Mouse (Mus musculus) megakaryocyte progenitor cell, adult 5-6 weeks (primary cell): ENCODE measurements around the gene A730071L15Rik. TPM values are rescaled to one million over a fixed set of nuclear protein-coding genes. Genes with fewer than 3 reads are reported as not detected.

ENCODE experiments used
- total RNA-seq, 2 experiments: library from RNA; stranded (forward) in 1 of 2; stranded (reverse) in 1 of 2; fragments of 157-497, 149-512 nt in 1 of 2; fragments of 200-1000 nt in 1 of 2; gene quantifications; 2 replicates each; pipeline versions ENCODE4 v1.2.3 to v1.2.4; 2015 to 2017

A730071L15Rik gene
- total RNA-seq, 2 experiments from 2014 or later = 0.67 to 1.7 TPM

Other genes with a start within 250 kb of the A730071L15Rik start
- gene Gck, start 249.9 kb upstream of the A730071L15Rik start, total RNA-seq (2015) = not detected in 2 replicates
- not detected in 2 replicates for gene Gck, start 249.9 kb upstream of the A730071L15Rik start, total RNA-seq (2017)
- gene Ykt6, start 244.3 kb upstream of the A730071L15Rik start, total RNA-seq (2015) = 17.4 and 18.2 TPM in 2 replicates
- gene Ykt6, start 244.3 kb upstream of the A730071L15Rik start, total RNA-seq (2017) = 44.4 and 48.7 TPM in 2 replicates
- 1.2 and 1.8 TPM in 2 replicates for gene Camk2b, start 133.7 kb upstream of the A730071L15Rik start, total RNA-seq (2015)
- 0.83 and 1.7 TPM in 2 replicates for gene Camk2b, start 133.7 kb upstream of the A730071L15Rik start, total RNA-seq (2017)
- 15.6 and 22.7 TPM in 2 replicates for gene Nudcd3, start 386 bp downstream of the A730071L15Rik start, total RNA-seq (2015)
- gene Nudcd3, start 386 bp downstream of the A730071L15Rik start, total RNA-seq (2017) = 33.4 and 36.9 TPM in 2 replicates
- gene Npc1l1, start 30.1 kb downstream of the A730071L15Rik start, total RNA-seq (2015) = not detected in 2 replicates
- not detected in 2 replicates for gene Npc1l1, start 30.1 kb downstream of the A730071L15Rik start, total RNA-seq (2017)
- 34.7 and 44.6 TPM in 2 replicates for gene Ddx56, start 67.7 kb downstream of the A730071L15Rik start, total RNA-seq (2015)
- gene Ddx56, start 67.7 kb downstream of the A730071L15Rik start, total RNA-seq (2017) = 44.6 and 51.4 TPM in 2 replicates
- gene Tmed4, start 74.8 kb downstream of the A730071L15Rik start, total RNA-seq (2015) = 54.5 and 60.0 TPM in 2 replicates
- gene Tmed4, start 74.8 kb downstream of the A730071L15Rik start, total RNA-seq (2017) = 54.8 and 63.7 TPM in 2 replicates
- gene Ogdh, start 91.6 kb downstream of the A730071L15Rik start, total RNA-seq (2015) = 110 and 113 TPM in 2 replicates
- 84.7 and 91.1 TPM in 2 replicates for gene Ogdh, start 91.6 kb downstream of the A730071L15Rik start, total RNA-seq (2017)
- gene Zmiz2, start 189.0 kb downstream of the A730071L15Rik start, total RNA-seq (2015) = 40.9 and 42.0 TPM in 2 replicates
- 8.2 and 11.9 TPM in 2 replicates for gene Zmiz2, start 189.0 kb downstream of the A730071L15Rik start, total RNA-seq (2017)
- 5,512 and 5,729 TPM in 2 replicates for gene Ppia, start 215.4 kb downstream of the A730071L15Rik start, total RNA-seq (2015)
- 1,825 and 2,581 TPM in 2 replicates for gene Ppia, start 215.4 kb downstream of the A730071L15Rik start, total RNA-seq (2017)
- 174 and 176 TPM in 2 replicates for gene H2afv, start 244.4 kb downstream of the A730071L15Rik start, total RNA-seq (2015)
- 134 and 144 TPM in 2 replicates for gene H2afv, start 244.4 kb downstream of the A730071L15Rik start, total RNA-seq (2017)